Mouse (Mus musculus) testis, adult 2 months (tissue): ENCODE measurements at regions not wholly inside any gene's neighbourhood (a gene's known extent, or its start where the extent isn't known, plus 50 kb on each side); places are given as distances from the start of the nearest gene placed in this dataset.

ENCODE experiments used
- CTCF ChIP-seq: fragments of 200-500 bp; IDR thresholded peaks from 2 replicates; pipeline ENCODE4 v1.5.1; 2012; ENCODE audit warnings: low read depth, mild to moderate bottlenecking, inconsistent platforms, low read length, moderate library complexity; ENCODE audit not compliant: control insufficient read depth, insufficient read depth, insufficient replicate concordance
- POLR2A ChIP-seq: fragments of 200-500 bp; IDR thresholded peaks from 2 replicates; pipeline ENCODE4 v1.6.1; 2012; ENCODE audit warnings: low read depth, mild to moderate bottlenecking, inconsistent platforms, low read length, moderate library complexity; ENCODE audit not compliant: control insufficient read depth

GRCm38 (mm10) chr11:112543473-112543872 is 238.6 kb upstream of the Sox9 start:
- TF ChIP-seq CTCF (no peak), POLR2A (no peak)
